Mouse (Mus musculus): ENCODE measurements at regions not wholly inside any gene's neighbourhood (a gene's known extent, or its start where the extent isn't known, plus 50 kb on each side); places are given as distances from the start of the nearest gene placed in this dataset.

GRCm38 (mm10) chr1:107900913-107901312 lies 311.1 kb downstream of the Serpinb8 start:
- intact Hi-C loops (cut with DNase I): no loop called here
- DNase-seq: no peak

- DNase-seq: peak; percentile 16 to 23
- intact Hi-C loops (cut with DNase I): no loop called here
Measured at GRCm38 (mm10) chr1:107908236-107909063, 318.6 kb downstream of the Serpinb8 start.

- intact Hi-C loops (cut with DNase I): no loop called here
- no peak for DNase-seq
Measured at GRCm38 (mm10) chr1:107914671-107915590, 325.1 kb downstream of the Serpinb8 start.

- intact Hi-C loops (cut with DNase I): no loop called here
Measured at GRCm38 (mm10) chr1:107917037-107917436, 327.2 kb downstream of the Serpinb8 start.

GRCm38 (mm10) chr1:107941601-107942270 lies 351.9 kb downstream of the Serpinb8 start:
- intact Hi-C loops (cut with DNase I): no loop called here
- DNase-seq: no peak

More at GRCm38 (mm10) chr1:107917037-107917436, 327.2 kb downstream of the Serpinb8 start:
- DNase-seq: peak; percentile 7 to 44

GRCm38 (mm10) chr1:107946204-107946939 lies 356.6 kb downstream of the Serpinb8 start:
- DNase-seq: no peak
- intact Hi-C loops (cut with DNase I): no loop called here

GRCm38 (mm10) chr1:107950396-107950795 lies 360.6 kb downstream of the Serpinb8 start:
- DNase-seq: no peak
- intact Hi-C loops (cut with DNase I): no loop called here

- intact Hi-C loops (cut with DNase I): no loop called here
- no peak for DNase-seq
Measured at GRCm38 (mm10) chr1:107961009-107961408, 371.2 kb downstream of the Serpinb8 start.

- intact Hi-C loops (cut with DNase I): no loop called here
- DNase-seq: no peak
Measured at GRCm38 (mm10) chr1:107975626-107976335, 386.0 kb downstream of the Serpinb8 start.

- intact Hi-C loops (cut with DNase I): no loop called here
- no peak for DNase-seq
Measured at GRCm38 (mm10) chr1:107977686-107978085, 387.9 kb downstream of the Serpinb8 start.

- intact Hi-C loops (cut with DNase I): no loop called here
- no peak for DNase-seq
Measured at GRCm38 (mm10) chr1:107978411-107978810, 388.6 kb downstream of the Serpinb8 start.

- no peak for DNase-seq
- intact Hi-C loops (cut with DNase I): no loop called here
Measured at GRCm38 (mm10) chr1:107985646-107986045, 395.8 kb downstream of the Serpinb8 start.

GRCm38 (mm10) chr1:107988076-107988475 lies 398.3 kb downstream of the Serpinb8 start:
- intact Hi-C loops (cut with DNase I): no loop called here

GRCm38 (mm10) chr1:107993013-107993412 lies 403.2 kb downstream of the Serpinb8 start:
- no peak for DNase-seq
- intact Hi-C loops (cut with DNase I): no loop called here

More at GRCm38 (mm10) chr1:107988076-107988475, 398.3 kb downstream of the Serpinb8 start:
- no peak for DNase-seq

GRCm38 (mm10) chr1:108023721-108024353 lies 434.0 kb downstream of the Serpinb8 start:
- intact Hi-C loops (cut with DNase I): no loop called here
- DNase-seq: no peak

- DNase-seq: no peak
- intact Hi-C loops (cut with DNase I): no loop called here
Measured at GRCm38 (mm10) chr1:108024705-108025104, 434.9 kb downstream of the Serpinb8 start.

- no peak for DNase-seq
- intact Hi-C loops (cut with DNase I): no loop called here
Measured at GRCm38 (mm10) chr1:108026461-108026860, 436.7 kb downstream of the Serpinb8 start.

GRCm38 (mm10) chr1:108046194-108046593 lies 456.4 kb downstream of the Serpinb8 start:
- intact Hi-C loops (cut with DNase I): no loop called here

More at GRCm38 (mm10) chr1:108046194-108046593, 456.4 kb downstream of the Serpinb8 start:
- DNase-seq: no peak

All from heart, postnatal 14 days (tissue).